Mouse (Mus musculus): ENCODE results near the gene Rarb. TPM values are rescaled to one million over a fixed set of nuclear protein-coding genes. Genes with fewer than 3 reads are reported as not detected.

Rarb gene
- polyA plus RNA-seq, 2 experiments = 1.7 TPM

GRCm38 (mm10) chr14:16431941-16432499 is 386.9 kb downstream of the Rarb start:
- Histone ChIP-seq H3K4me1 (replicated peaks; ENCODE audit: control insufficient read depth in 2 of 2, insufficient read depth in 2 of 2, low read length in 1 of 2) (no peaks in the 10 kb centered on the region), H3K27ac (no peak overlapping the region), H3K4me2 (ENCODE audit: low read depth) (no peak overlapping the region), H3K9ac (replicated peaks) (no peak overlapping the region), H3K27me3 (ENCODE audit: control insufficient read depth, insufficient read depth, low read length) (no peaks in the 10 kb centered on the region), H3K36me3 (replicated peaks; ENCODE audit: control insufficient read depth, insufficient read depth, low read depth) (peaks cover 19% of the 10 kb centered on the region), H3K9me3 (ENCODE audit: control insufficient read depth, low read length) (no peaks in the 10 kb centered on the region), H3K4me3 (ENCODE audit: insufficient read depth in 1 of 2, low read depth in 2 of 2, low read length in 2 of 2) (no peak overlapping the region)
- DNase-seq (ENCODE audit: low read depth in 3 of 3, low spot score in 3 of 3) (no peak), ATAC-seq (ENCODE audit: insufficient read depth) (no peak)
- 70% methylated on average over 4 of the region's 4 CpGs for WGBS (ENCODE audit: insufficient replicate concordance)
- TF ChIP-seq CTCF (IDR thresholded peaks at IDR 0.05; ENCODE audit: low read depth) (no peak), EP300 (IDR thresholded peaks at IDR 0.05; ENCODE audit: low read depth) (no peak)

GRCm38 (mm10) chr14:16427569-16427968 is 391.4 kb downstream of the Rarb start:
- Histone ChIP-seq H3K27ac (no peak overlapping the region), H3K27me3 (ENCODE audit: control insufficient read depth, insufficient read depth, low read length) (no peaks in the 10 kb centered on the region), H3K4me3 (ENCODE audit: insufficient read depth in 1 of 2, low read depth in 2 of 2, low read length in 2 of 2) (no peak overlapping the region), H3K36me3 (replicated peaks; ENCODE audit: control insufficient read depth, insufficient read depth, low read depth) (peaks cover 28% of the 10 kb centered on the region), H3K4me2 (ENCODE audit: low read depth) (no peak overlapping the region), H3K4me1 (replicated peaks; ENCODE audit: control insufficient read depth in 2 of 2, insufficient read depth in 2 of 2, low read length in 1 of 2) (no peaks in the 10 kb centered on the region), H3K9me3 (ENCODE audit: control insufficient read depth, low read length) (no peaks in the 10 kb centered on the region), H3K9ac (replicated peaks) (no peak overlapping the region)
- WGBS (ENCODE audit: insufficient replicate concordance) = 59% methylated on average over 4 of the region's 4 CpGs
- ATAC-seq (ENCODE audit: insufficient read depth) (no peak), DNase-seq (ENCODE audit: low read depth in 3 of 3, low spot score in 3 of 3) (no peak)
- TF ChIP-seq CTCF (IDR thresholded peaks at IDR 0.05; ENCODE audit: low read depth) (no peak), EP300 (IDR thresholded peaks at IDR 0.05; ENCODE audit: low read depth) (no peak)

GRCm38 (mm10) chr14:16414163-16414562 is 404.8 kb downstream of the Rarb start:
- Histone ChIP-seq H3K4me2 (ENCODE audit: low read depth) (no peak overlapping the region), H3K36me3 (replicated peaks; ENCODE audit: control insufficient read depth, insufficient read depth, low read depth) (peaks cover 25% of the 10 kb centered on the region), H3K9me3 (ENCODE audit: control insufficient read depth, low read length) (no peaks in the 10 kb centered on the region), H3K27ac (no peak overlapping the region), H3K4me1 (replicated peaks; ENCODE audit: control insufficient read depth in 2 of 2, insufficient read depth in 2 of 2, low read length in 1 of 2) (no peaks in the 10 kb centered on the region), H3K9ac (replicated peaks) (no peak overlapping the region), H3K27me3 (ENCODE audit: control insufficient read depth, insufficient read depth, low read length) (no peaks in the 10 kb centered on the region), H3K4me3 (ENCODE audit: insufficient read depth in 1 of 2, low read depth in 2 of 2, low read length in 2 of 2) (no peak overlapping the region)
- no peak for DNase-seq (ENCODE audit: low read depth in 3 of 3, low spot score in 3 of 3)
- WGBS (ENCODE audit: insufficient replicate concordance) = 81% methylated on average over 4 of the region's 4 CpGs
- TF ChIP-seq CTCF (IDR thresholded peaks at IDR 0.05; ENCODE audit: low read depth) (no peak), EP300 (IDR thresholded peaks at IDR 0.05; ENCODE audit: low read depth) (no peak)
- no peak for ATAC-seq (ENCODE audit: insufficient read depth)

- no peaks in the 10 kb centered on the region for H3K27me3 ChIP-seq (ENCODE audit: control insufficient read depth, insufficient read depth, low read length)
- no peak overlapping the region for H3K27ac ChIP-seq
- peaks cover 17% of the 10 kb centered on the region for H3K36me3 ChIP-seq (replicated peaks; ENCODE audit: control insufficient read depth, insufficient read depth, low read depth)
- H3K9me3 ChIP-seq (ENCODE audit: control insufficient read depth, low read length) = no peaks in the 10 kb centered on the region
- 84% methylated on average over 4 of the region's 4 CpGs for WGBS (ENCODE audit: insufficient replicate concordance)
- ATAC-seq (ENCODE audit: insufficient read depth) (no peak), DNase-seq (ENCODE audit: low read depth in 3 of 3, low spot score in 3 of 3) (no peak)
- no peak overlapping the region for H3K4me3 ChIP-seq (ENCODE audit: insufficient read depth in 1 of 2, low read depth in 2 of 2, low read length in 2 of 2)
- H3K4me1 ChIP-seq (replicated peaks; ENCODE audit: control insufficient read depth in 2 of 2, insufficient read depth in 2 of 2, low read length in 1 of 2) = no peaks in the 10 kb centered on the region
- no peak for TF ChIP-seq EP300 (IDR thresholded peaks at IDR 0.05; ENCODE audit: low read depth)
- TF ChIP-seq CTCF (IDR thresholded peaks at IDR 0.05; ENCODE audit: low read depth) = no peak
- no peak overlapping the region for H3K9ac ChIP-seq (replicated peaks)
- H3K4me2 ChIP-seq (ENCODE audit: low read depth) = no peak overlapping the region
Observed at GRCm38 (mm10) chr14:16405187-16405586, 413.8 kb downstream of the Rarb start.

- ATAC-seq (ENCODE audit: insufficient read depth) (peak; percentile 94), DNase-seq (ENCODE audit: low read depth in 3 of 3, low spot score in 3 of 3) (peak; percentile 56 to 70 (median 58))
- Histone ChIP-seq H3K9ac (replicated peaks) (no peak overlapping the region), H3K27me3 (ENCODE audit: control insufficient read depth, insufficient read depth, low read length) (no peaks in the 10 kb centered on the region), H3K36me3 (replicated peaks; ENCODE audit: control insufficient read depth, insufficient read depth, low read depth) (no peaks in the 10 kb centered on the region; the same call in 1 of the 2 replicates), H3K9me3 (ENCODE audit: control insufficient read depth, low read length) (no peaks in the 10 kb centered on the region), H3K4me1 (replicated peaks; ENCODE audit: control insufficient read depth in 2 of 2, insufficient read depth in 2 of 2, low read length in 1 of 2) (peaks cover 4 to 8% of the 10 kb centered on the region in 2 experiments), H3K4me2 (ENCODE audit: low read depth) (peak overlapping the region; percentile 41), H3K27ac (no peak overlapping the region), H3K4me3 (ENCODE audit: insufficient read depth in 1 of 2, low read depth in 2 of 2, low read length in 2 of 2) (no peak overlapping the region)
- TF ChIP-seq EP300 (IDR thresholded peaks at IDR 0.05; ENCODE audit: low read depth) = peak; percentile 93
- no peak for TF ChIP-seq CTCF (IDR thresholded peaks at IDR 0.05; ENCODE audit: low read depth)
- 13% methylated on average over 1 of the region's 1 CpGs for WGBS (ENCODE audit: insufficient replicate concordance)
Observed at GRCm38 (mm10) chr14:16384783-16385182, 434.2 kb downstream of the Rarb start.
